Mouse (Mus musculus): ENCODE data around the gene Zscan10.
A peak's percentile ranks its signal among the peaks of the same experiment; 100 is the strongest.

The Zscan10 gene

DNA sequence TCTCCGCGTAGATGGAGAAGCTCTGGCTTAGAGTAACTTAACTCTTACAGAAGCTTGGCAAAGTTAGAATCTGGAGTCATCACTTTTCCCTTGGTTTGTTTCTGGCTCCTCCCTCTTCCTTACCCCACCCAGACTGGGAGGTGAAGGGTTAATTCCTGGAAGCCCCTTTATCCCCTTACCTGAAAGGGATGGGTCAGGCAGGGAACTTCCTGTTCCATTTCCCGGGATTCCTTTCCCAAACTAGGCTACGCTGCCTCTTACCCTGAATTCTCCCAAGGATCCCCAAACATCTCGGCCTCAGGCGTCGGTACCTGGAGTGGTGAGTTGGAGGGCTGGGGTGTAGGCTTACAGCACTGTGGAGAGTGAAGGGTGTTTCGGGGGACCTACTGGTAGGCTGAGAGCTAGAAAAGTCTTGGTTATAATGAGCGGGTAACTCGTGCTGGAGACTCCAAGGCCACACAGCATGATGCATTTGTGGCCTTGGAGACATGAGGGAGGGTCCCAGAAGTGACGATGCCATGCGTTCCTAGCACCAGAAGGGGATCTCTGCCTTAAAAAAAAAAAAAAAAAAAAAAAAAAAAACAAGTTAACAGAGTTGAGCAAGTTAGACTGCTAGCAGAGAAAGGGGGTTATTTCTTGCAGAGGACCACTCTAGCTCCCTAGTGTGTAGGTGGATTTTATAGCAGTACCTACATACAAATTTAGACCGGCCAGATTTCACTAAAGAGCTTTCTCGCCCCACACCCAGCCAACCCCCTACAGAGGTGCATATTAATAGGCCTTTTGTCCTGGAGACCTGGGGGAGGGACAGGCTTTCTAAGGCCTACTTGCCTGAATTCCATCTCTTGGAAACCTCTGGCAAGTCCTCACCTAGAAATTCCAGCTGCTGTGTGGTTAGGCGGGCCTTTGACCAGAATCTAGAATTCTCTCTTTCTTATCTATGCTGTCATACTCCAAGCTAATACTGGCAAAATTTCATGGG lies at the start of gene Zscan10:
Gene Zscan10 (plus strand): TSS at position 216 of the 982 bp plus-strand sequence.
- DNase-seq: no peak

- no peak for DNase-seq
These were observed 49.8 kb upstream of the Zscan10 start for GRCm38 (mm10) chr17:23550856-23551255.

DNA sequence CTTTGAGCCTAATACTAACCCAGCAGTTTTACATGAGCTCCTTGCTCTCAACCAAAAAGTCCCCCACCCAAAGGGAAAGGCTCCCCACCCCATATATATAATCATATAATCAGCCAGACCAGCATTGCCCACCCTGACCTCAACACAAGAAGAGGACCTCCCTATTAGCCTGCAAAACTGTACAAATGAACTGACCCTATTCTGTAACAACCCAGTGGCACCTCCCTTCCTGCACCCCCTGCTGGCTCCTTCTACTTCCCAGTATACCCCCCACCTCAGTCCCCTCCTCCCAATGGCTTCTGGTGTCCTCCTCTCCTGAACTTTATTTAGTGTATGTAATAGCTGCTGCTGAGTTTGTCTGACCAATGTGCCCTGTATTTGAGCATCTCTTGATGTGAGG lies 49.2 kb upstream of the Zscan10 start:
- no peak for DNase-seq

GRCm38 (mm10) chr17:23551963-23552362 lies 48.7 kb upstream of the Zscan10 start:
- no peak for DNase-seq

GRCm38 (mm10) chr17:23552896-23553633 lies 47.6 kb upstream of the Zscan10 start:
- no peak for DNase-seq

DNA sequence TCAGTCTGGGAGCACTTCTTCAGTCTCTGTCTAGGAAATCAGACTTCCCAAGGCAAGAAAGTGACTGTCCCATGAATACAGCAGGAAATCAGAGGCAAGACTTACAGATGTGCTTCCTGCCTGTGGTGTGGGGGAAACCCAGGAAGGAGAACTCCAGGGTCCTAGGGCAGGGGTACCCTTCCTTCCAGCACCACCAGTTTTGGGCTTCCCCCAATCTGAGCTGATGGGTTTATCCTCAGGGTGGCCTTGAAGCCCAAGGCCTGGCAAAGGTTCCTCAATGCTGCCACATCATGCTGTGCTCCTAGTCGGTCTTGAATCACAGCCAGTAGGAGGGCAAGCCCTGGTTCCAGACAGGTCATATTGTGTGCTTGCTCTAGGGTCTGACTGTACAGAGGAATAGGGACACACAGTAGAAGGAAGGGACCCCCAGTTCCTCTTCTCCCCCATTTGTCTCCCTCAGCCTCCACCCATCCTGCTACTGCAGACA lies 47.0 kb upstream of the Zscan10 start:
- DNase-seq: no peak

DNA sequence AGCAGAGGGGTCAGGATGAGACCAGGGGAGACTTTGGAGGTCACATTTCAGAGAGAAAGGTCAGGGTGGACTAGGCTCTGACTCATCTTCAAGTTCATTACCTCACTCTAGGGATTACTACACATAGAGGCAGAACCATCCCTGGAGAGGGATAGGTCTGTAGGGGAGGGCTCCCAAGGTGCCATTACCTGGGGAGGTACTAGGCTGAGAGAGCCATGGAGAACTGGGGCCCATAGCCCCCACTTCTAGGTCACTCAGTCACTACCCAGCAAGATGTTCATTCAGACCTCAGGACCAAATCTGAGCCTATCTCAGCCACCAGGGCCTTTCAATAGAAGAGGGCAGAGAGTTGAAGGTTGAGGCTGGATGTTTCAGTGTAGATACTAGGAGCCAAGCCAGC lies 46.3 kb upstream of the Zscan10 start:
- no peak for DNase-seq

DNA sequence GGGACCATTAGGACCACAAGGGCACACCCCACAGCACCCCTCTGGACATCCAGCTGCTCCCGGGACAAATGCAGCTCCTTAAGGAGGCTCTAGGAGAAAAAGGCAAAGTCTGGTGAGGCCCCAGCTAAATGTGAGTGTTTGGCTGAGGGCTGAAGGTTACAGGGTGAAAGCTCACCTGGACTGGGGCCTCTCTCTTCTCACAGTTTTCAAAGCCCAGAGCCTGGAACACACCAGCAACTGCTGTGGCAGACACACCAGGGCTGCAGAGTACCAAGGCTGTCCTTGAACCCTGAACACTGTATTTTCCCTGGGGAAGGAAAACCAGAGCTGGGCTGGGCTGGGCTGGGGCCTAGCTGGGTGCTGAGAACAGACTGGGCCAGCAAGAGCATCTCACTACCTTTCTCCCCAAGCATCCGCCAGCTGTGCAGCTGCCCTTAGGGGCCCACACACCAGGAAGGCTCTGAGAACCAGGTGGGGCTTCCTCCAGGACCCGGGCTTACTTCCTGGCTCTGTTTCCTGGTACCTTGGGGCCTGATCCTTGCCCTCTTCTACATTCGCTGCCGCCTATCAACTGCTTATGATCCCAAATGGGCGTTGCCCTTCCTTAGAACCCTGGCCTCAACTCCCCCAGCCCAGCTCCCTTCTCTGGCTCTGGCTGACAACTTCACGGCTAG lies 45.3 kb upstream of the Zscan10 start:
- DNase-seq: no peak

- DNase-seq: peak; percentile 44
These were observed 40.9 kb upstream of the Zscan10 start for GRCm38 (mm10) chr17:23559767-23560166.

DNA sequence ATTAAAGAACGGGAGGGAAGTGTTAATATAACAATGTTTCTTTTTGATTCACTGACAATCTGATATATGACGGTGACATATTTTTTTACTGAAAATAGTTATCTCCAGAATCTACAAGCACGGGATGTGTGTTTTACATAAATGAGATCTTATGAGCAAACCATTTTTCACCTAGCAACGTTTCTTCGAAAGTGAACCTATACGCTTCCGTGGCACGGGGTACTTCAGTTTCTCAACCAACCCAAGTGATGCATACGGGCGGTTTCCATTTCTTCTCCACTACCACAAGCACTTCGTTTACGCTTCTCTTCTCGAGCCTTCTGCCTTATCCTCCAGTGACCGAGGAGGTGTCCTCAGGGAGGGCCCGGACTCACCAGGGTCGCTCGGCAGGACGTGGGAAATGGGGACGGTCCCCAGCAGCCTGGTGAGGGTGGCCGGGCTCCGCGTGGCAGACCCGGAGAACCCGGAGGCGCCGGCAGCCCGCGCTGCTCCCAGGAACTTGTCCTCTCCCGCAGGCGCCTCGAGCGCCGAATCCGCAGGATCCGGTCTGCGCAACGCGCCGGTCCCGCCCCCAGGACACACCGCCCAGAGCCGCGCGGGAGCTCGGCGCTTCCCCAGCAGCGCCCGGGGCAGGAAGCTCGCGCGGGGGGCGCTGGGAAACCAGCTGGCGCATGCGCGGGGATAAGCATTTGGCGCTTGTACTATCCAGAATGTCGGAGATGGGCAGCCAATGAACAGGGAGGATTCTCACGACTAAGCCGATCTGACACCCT lies 36.9 kb upstream of the Zscan10 start, which contains the start of gene Zfp213:
Gene Zfp213 (minus strand): TSS at position 644 of the 773 bp plus-strand sequence.
- DNase-seq: peak; percentile 96

- DNase-seq: no peak
These were observed 36.3 kb upstream of the Zscan10 start for GRCm38 (mm10) chr17:23564368-23564715.

- DNase-seq: peak; percentile 19
These were observed 33.9 kb upstream of the Zscan10 start for GRCm38 (mm10) chr17:23566787-23567186.

DNA sequence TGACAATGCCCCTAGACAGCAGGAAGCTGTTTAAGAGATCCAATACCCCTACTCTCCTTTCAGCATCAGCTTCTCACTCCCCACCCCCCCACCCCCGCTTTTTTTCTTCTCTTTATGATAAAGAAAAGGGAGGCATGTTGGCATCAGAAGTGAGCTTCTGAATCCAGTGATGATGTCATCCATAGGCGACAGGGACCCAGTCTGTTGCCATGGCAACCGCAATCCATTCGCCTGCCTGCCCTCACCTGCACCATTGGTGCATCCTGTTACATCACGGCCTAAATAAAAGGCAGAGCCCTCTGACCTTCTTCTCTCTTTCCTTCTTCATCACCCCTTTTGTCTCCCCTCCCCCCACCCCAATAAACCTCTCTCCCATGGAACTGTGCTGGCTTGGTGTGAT lies 32.3 kb upstream of the Zscan10 start:
- DNase-seq: no peak

DNA sequence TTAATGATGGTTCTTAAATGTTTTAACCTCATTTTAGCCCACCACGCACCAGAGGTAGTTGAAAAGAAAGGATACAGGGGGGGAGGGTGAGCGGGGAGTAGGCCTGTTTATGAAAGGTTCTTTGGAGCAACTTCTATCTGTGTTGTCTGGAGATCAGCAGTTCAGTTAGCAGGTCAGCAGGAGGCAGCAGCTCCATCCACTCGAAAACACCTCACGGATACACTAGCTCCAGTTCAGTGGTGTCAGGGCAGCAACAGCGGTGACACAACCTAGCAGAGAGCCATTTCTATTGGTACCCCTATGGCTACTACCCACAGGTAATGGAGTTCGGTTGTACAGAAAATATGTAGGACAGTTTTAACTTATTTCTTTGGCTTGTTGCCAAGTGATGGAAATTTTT lies 30.6 kb upstream of the Zscan10 start:
- peak; percentile 50 for DNase-seq

GRCm38 (mm10) chr17:23571084-23571483 lies 29.6 kb upstream of the Zscan10 start:
- no peak for DNase-seq

GRCm38 (mm10) chr17:23572059-23572458 lies 28.6 kb upstream of the Zscan10 start:
- no peak for DNase-seq

GRCm38 (mm10) chr17:23574130-23574529 lies 26.5 kb upstream of the Zscan10 start:
- no peak for DNase-seq

GRCm38 (mm10) chr17:23575951-23576552 lies 24.6 kb upstream of the Zscan10 start:
- no peak for DNase-seq

GRCm38 (mm10) chr17:23584786-23585185 lies 15.9 kb upstream of the Zscan10 start:
- no peak for DNase-seq

DNA sequence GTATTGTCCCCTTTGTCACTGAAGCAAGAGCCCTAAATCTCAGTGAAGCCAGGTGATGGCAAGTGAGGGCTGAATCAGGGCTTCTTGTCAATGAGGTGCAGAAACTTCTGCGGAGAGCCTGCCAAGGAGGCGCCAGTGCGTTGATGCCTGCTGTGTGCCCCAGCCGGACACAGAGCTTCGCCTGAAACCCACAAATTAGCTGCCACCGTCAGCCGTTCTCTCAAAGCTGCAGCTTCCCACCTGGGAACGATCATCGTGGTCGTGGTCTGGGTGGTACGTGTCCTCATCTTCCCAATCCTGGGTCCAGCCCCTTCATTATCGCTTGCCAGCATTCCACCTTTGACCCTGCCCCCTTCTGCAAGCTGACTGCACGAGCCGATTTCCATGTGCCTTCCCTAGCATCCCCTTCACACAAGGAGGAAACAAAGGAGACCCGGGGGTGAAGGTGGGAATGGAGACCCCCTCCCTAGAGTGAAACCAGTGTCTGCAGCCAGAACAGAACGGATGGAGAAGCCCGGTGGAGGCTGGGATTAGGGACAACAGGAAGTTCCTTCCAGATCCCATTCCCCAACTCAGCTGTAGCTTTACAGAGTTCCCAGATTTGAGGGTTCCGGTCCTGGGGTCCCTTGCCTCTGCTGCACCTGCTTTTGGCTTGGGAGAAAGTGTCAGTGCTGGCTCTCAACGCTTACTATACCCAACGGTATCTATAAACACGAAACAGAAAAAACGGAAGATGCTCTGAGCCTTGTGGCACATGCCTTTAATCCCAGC lies 14.8 kb upstream of the Zscan10 start:
- peak; percentile 68 for DNase-seq

DNA sequence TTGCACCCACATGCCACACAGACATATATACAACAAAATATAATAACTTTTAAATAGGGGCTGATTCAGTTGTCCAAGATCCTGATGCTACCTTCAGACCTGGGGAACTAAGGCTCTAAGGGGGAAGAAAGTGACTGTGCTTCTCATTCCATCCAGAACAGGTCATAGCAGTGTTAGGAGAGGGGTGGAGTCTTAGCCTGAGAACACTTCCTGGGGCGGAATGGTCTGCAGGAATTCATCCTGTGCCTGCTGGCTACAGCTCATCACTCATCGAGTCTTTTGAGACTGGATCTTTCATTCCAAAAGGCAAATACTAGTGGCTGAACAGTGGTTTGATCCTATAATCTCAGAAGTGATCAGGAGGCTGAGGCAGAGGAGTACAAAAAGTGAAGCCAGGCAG lies 13.4 kb upstream of the Zscan10 start:
- no peak for DNase-seq

Data from kidney, postnatal 14 days (tissue).